Mouse (Mus musculus): ENCODE data around the gene Olfr281. TPM values are rescaled to one million over a fixed set of nuclear protein-coding genes. Genes with fewer than 3 reads are reported as not detected.

The Olfr281 gene
- total and polyA plus RNA-seq, 3 experiments: 0.08 to 0.40 TPM; not detected in 1

DNA sequence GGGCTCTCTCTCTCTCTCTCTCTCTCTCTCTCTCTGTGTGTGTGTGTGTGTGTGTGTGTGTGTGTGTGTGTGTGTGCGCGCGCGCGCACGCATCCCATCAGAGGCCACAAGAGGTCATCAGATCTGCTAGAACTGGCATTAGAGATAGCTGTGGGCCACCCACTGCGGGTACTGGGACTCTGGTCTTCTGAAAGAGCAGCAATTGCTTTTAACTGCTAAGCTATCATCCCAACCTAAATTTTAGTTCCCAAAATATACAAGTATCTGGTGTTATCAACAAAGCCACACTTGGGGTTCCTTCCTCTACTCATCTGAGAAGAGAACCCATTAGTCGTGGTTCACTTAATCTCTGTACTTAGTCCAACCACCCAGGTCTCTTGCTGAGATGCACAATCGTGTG, 42.1 kb upstream of the Olfr281 start (continued):
- peak; percentile 67; the same call in 1 of the 2 replicates for TF ChIP-seq BHLHE40 (IDR thresholded peaks at IDR 0.05; ENCODE audit: borderline replicate concordance, low read depth, low read length)
- peak; percentile 97 for TF ChIP-seq GATA1 (IDR thresholded peaks at IDR 0.05; ENCODE audit: low read depth, low read length)
- peak; percentile 86 for TF ChIP-seq ETS1 (IDR thresholded peaks at IDR 0.05; ENCODE audit: low read depth, low read length)
- 0 out of 4 replicates have a peak, but pooled peaks of 1 of the 2 experiments have one; percentile 39 for TF ChIP-seq POLR2A (IDR thresholded peaks at IDR 0.05; ENCODE audit: control insufficient read depth in 1 of 2, insufficient read depth in 1 of 2, low read depth in 1 of 2, low read length in 2 of 2, poor library complexity in 1 of 2)
- TF ChIP-seq MYC (IDR thresholded peaks at IDR 0.05; ENCODE audit: low read depth, low read length): peak; percentile 64
- TF ChIP-seq SIN3A (IDR thresholded peaks at IDR 0.05; ENCODE audit: low read length): peak; percentile 83
- no peak for TF ChIP-seq GABPA (IDR thresholded peaks at IDR 0.05; ENCODE audit: low read depth, low read length)
- no peak for TF ChIP-seq SMC3 (IDR thresholded peaks at IDR 0.05; ENCODE audit: low read depth, low read length)
- peak in 1 of 3 experiments; percentile 18; a peak in 2 of 6 replicates for TF ChIP-seq CTCF (IDR thresholded peaks at IDR 0.05 in 2 of 3, conservative IDR thresholded peaks at IDR 0.05 in 1 of 3; ENCODE audit: control insufficient read depth in 1 of 3, insufficient read depth in 1 of 3, low read depth in 2 of 3, low read length in 3 of 3, poor library complexity in 1 of 3, severe bottlenecking in 1 of 3)
- no peak for TF ChIP-seq MAX (IDR thresholded peaks at IDR 0.05; ENCODE audit: low read length)
- no peak for TF ChIP-seq ZNF384 (IDR thresholded peaks at IDR 0.05; ENCODE audit: low read depth, low read length)
- no peak for TF ChIP-seq USF1 (IDR thresholded peaks at IDR 0.05; ENCODE audit: low read depth, low read length)
- TF ChIP-seq TCF12 (IDR thresholded peaks at IDR 0.05; ENCODE audit: low read depth, low read length): peak; percentile 96
- TF ChIP-seq POLR2AphosphoS5 (IDR thresholded peaks at IDR 0.05; ENCODE audit: borderline replicate concordance, low read depth, low read length): no peak
- TF ChIP-seq MEF2A (IDR thresholded peaks at IDR 0.05; ENCODE audit: extremely low read depth, insufficient replicate concordance, low read depth, low read length, poor library complexity, severe bottlenecking): peak; percentile 94; the same call in 1 of the 2 replicates
- peak; percentile 62 for TF ChIP-seq NRF1 (IDR thresholded peaks at IDR 0.05; ENCODE audit: insufficient read depth, low read depth, low read length, poor library complexity, severe bottlenecking)
- peak; percentile 78 for TF ChIP-seq TAL1 (IDR thresholded peaks at IDR 0.05; ENCODE audit: low read length)

DNA sequence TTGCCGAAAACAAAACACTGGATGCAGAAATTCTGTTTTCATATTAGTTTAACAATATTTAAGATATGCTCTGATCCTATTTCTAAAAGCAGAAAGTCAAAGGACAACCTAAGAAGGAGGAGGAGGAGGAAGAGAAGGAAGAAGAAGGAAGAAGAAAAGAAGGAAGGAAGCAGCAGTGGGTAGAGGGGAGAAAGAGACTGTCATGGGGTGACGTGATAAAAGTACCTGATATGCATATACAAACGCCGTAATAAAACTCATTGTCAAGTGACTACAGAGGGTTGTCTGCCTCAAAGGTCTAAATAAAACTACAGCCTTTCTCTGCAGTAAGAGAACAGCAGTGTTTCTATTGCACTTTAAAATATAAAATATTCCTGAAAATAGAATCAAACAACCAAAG, 36.4 kb upstream of the Olfr281 start:
- Histone ChIP-seq H3K4me1 (ENCODE audit: control insufficient read depth in 1 of 2, insufficient read depth in 2 of 2, low read length in 2 of 2) (peaks cover 10 to 18% of the 10 kb centered on the region in 2 experiments; a peak in 3 of 4 replicates), H3K27me3 (ENCODE audit: control insufficient read depth in 1 of 2, insufficient read depth in 2 of 2, low read length in 2 of 2) (peaks cover 2 to 7% of the 10 kb centered on the region in 2 experiments; a peak in 3 of 4 replicates), H3K4me3 (ENCODE audit: control insufficient read depth in 1 of 2, insufficient read depth in 1 of 2, low read depth in 2 of 2, low read length in 2 of 2) (no peak overlapping the region), H3K36me3 (ENCODE audit: control insufficient read depth in 1 of 2, insufficient read depth in 2 of 2, low read length in 2 of 2) (peaks cover 0 to 6% of the 10 kb centered on the region in 2 experiments; a peak in 2 of 4 replicates), H3K79me2 (ENCODE audit: control insufficient read depth, insufficient read depth, low read length, poor library complexity) (no peaks in the 10 kb centered on the region), H3K9me3 (replicated peaks; ENCODE audit: insufficient read depth, low read length) (no peaks in the 10 kb centered on the region), H3K9ac (ENCODE audit: control insufficient read depth, low read depth, low read length, poor library complexity, severe bottlenecking) (no peak overlapping the region), H3K27ac (ENCODE audit: control insufficient read depth, low read depth, low read length) (no peak overlapping the region)
- TF ChIP-seq HCFC1 (IDR thresholded peaks at IDR 0.05; ENCODE audit: low read depth, low read length) (0 out of 2 replicates have a peak, but pooled peaks have one; percentile 22), TCF12 (IDR thresholded peaks at IDR 0.05; ENCODE audit: low read depth, low read length) (peak; percentile 46; the same call in 1 of the 2 replicates), SMC3 (IDR thresholded peaks at IDR 0.05; ENCODE audit: low read depth, low read length) (no peak), USF2 (IDR thresholded peaks at IDR 0.05; ENCODE audit: borderline replicate concordance in 1 of 2, insufficient read depth in 1 of 2, low read depth in 1 of 2, low read length in 2 of 2) (no peak), GATA1 (IDR thresholded peaks at IDR 0.05; ENCODE audit: low read depth, low read length) (peak; percentile 66), ELF1 (IDR thresholded peaks at IDR 0.05; ENCODE audit: low read depth, low read length) (0 out of 2 replicates have a peak, but pooled peaks have one; percentile 35), EP300 (IDR thresholded peaks at IDR 0.05; ENCODE audit: low read depth in 1 of 2, low read length in 2 of 2) (peak; percentile 63 to 77; a peak in 3 of 4 replicates), ETS1 (IDR thresholded peaks at IDR 0.05; ENCODE audit: low read depth, low read length) (peak; percentile 59; the same call in 1 of the 2 replicates), SIN3A (IDR thresholded peaks at IDR 0.05; ENCODE audit: low read length) (peak; percentile 55; the same call in 1 of the 2 replicates)
- DNase-seq (ENCODE audit: low read depth, low spot score): peak; percentile 53

All from MEL (cell line).